Mouse (Mus musculus) G1E-ER4 (cell line): ENCODE measurements around the gene Vmn1r16. TPM values are rescaled to one million over a fixed set of nuclear protein-coding genes. Genes with fewer than 3 reads are reported as not detected.

Source experiments
- GATA1 ChIP-seq: IDR thresholded peaks from one replicate; pipeline ENCODE4 v1.8.0; 2012; ENCODE audit warnings: low read length, inconsistent platforms
- polyA plus RNA-seq: library from polyadenylated mRNA; stranded (reverse); fragments of >175 nt; gene quantifications from 2 replicates; pipeline ENCODE4 v1.2.3, GENCODE M21; 2012

The Vmn1r16 gene
- not detected in 2 replicates for polyA plus RNA-seq

DNA sequence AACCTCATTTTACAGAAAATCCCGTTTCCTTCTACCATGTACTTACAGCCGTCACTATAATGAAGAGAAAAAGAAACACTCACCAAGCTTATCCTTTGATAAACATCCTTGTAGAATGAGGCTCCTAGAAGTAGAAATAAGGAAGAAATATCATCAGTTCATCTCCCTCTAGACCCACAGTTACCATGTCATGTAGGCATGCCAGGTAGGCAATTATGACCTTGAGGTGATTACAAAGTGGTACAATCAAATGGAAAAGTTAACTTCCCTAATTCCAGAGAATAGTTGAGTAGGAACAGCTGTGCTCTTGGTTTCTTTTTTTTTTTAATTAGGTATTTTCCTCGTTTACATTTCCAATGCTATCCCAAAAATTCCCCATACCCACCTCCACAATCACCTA, at the start of gene Vmn1r16:
Gene Vmn1r16 (minus strand): TSS at position 101 of the 400 bp plus-strand sequence.
- no peak for TF ChIP-seq GATA1

DNA sequence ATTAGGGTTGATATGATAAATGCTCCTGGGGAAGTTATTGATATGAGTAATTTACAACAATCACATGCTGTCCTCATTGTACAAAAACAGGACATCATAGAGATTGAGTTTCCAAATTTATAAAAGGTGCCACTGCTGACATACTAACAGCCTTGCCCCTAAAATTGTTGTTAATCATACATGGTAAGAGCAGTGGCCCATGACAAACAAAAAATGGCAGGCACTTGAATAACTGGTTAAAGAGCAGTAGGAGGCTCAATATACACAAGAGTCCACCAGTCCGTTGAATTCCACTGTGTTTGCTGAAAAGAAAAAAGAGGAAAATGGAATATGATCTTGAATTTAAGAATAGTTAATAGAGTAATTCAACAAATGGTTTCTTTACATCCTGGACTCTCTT, 38.2 kb upstream of the Vmn1r16 start:
- TF ChIP-seq GATA1, result no peak

DNA sequence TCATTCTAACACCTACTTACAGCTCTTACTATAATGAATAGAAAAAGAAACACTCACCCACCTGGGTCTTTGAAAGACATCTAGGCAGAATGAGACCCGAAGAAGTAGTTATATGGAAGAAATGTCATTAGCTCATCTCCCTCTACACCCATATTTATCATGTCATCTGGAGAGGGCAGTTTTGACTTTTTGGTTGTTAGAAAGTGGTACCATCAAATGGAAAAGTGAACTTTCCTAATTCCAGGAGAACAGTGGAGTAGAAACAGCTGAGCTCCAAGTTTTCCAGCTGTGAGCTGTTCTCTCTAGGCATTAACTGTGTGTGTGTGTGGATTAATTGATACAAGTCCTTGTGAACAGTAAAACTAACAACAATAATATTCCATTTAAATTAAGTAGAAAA, 34.3 kb upstream of the Vmn1r16 start, which contains the start of gene Vmn1r17:
Gene Vmn1r17 (minus strand): TSS at position 101 of the 400 bp plus-strand sequence.
- no peak for TF ChIP-seq GATA1

DNA sequence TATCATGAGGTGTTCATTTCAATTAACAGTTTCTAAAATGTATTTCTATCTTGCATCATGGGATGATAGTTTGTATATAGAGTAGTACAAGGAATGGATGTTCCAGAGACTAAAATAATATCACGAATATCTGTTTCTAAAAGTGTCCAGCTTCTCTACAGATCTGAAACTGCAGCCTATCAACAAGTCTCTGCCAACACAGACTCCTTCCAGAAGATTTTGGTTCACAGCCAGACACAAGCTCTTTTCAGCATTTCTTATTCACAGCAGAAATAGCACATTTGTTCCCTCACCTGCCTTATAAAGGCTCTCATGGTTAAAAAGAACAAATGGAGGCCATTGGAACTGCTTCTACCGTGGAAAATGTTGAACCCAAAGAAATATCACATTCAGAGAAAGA, 27.6 kb upstream of the Vmn1r16 start:
- TF ChIP-seq GATA1, result no peak

DNA sequence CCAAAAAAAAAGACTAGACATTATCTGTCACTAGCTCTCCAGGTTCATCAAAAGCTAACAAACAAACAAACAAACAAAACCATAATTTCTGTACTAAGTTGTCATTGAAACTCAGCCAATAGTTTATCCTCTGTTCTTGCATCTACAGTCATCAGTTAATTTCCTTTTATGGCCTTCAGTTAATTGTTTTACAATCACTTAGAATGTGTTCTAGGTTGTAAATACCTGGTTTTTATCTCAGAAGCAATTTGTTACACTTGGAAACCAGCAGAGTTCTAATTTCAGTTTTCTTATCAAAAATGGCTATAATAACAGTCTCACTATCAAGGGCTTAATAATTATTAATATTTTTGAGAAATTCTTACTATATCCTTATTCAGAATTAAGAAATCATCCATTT, 3.1 kb downstream of the Vmn1r16 start:
- TF ChIP-seq GATA1, result no peak

DNA sequence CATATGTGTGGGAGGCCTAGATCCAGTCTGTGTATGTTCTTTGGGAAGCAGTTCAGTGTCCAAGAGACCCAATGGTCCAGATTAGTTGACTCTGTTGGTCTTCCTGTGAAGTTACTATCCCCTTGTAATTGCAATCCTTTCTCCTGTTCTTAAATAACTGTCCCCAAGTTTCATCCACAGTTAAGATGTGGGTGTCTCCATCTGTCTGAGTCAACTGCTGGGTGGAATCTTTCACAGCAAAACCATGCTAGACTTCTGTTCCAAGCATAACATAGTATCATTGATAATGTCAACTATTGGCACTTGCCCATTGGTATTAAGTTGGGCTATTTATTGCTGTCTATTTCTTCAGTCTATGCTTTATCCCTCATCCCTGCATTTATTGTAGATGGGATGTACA, 50.3 kb downstream of the Vmn1r16 start:
- TF ChIP-seq GATA1, result no peak

DNA sequence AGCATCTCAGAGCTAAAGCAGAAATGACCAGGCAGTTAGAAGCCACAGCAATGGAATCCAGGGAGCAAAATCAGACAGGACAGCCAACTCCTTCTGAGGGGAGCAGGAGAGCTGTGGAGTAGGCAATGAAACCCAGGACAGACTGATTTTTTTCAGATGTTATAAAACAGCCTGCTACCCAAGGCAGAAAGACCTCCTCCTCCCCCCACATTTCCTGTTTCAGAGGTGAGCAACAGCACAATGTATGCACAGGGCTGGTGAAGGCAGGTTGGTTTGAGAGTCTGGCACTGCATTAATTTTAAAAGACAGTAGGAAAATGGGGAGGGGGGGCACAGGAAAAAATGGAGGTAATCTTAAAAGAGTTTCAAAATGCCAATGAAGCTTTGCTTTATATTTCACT, 56.8 kb downstream of the Vmn1r16 start:
- no peak for TF ChIP-seq GATA1

DNA sequence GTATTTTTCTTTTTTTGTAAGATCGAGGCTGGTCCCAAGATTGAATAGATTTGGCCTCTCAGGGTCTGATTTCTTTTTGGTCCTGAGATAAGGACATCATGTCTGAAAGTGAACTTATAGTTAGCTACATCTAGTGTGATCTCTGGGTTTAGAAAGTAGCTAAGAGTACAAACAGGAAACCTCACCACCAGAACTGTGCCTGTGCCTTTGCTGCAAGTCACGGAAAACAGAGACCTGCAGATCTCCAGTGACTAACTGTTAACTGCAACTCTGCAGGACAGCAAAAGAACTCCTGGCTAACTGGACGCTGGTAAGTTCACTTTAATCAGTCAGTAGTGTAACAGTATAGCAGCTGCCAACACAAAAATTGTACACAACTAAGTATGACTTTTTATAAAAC, 57.4 kb downstream of the Vmn1r16 start:
- TF ChIP-seq GATA1, result no peak

Other genes with a start within 250 kb of the Vmn1r16 start
- gene Vmn1r10, start 220.0 kb downstream of the Vmn1r16 start, polyA plus RNA-seq, result not detected in 2 replicates
- not detected in 2 replicates for gene Vmn1r11, start 196.0 kb downstream of the Vmn1r16 start, polyA plus RNA-seq
- not detected in 2 replicates for gene Vmn1r12, start 172.6 kb downstream of the Vmn1r16 start, polyA plus RNA-seq
- gene Vmn1r13, start 126.2 kb downstream of the Vmn1r16 start, polyA plus RNA-seq, result not detected in 2 replicates
- gene Vmn1r14, start 97.8 kb downstream of the Vmn1r16 start, polyA plus RNA-seq, result not detected in 2 replicates
- gene Vmn1r15, start 71.5 kb downstream of the Vmn1r16 start, polyA plus RNA-seq, result not detected in 2 replicates
- not detected in 2 replicates for gene Vmn1r17, start 34.2 kb upstream of the Vmn1r16 start, polyA plus RNA-seq
- not detected in 2 replicates for gene Vmn1r18, start 66.3 kb upstream of the Vmn1r16 start, polyA plus RNA-seq
- gene Vmn1r19, start 74.3 kb upstream of the Vmn1r16 start, polyA plus RNA-seq, result not detected in 2 replicates
- gene Vmn1r20, start 99.4 kb upstream of the Vmn1r16 start, polyA plus RNA-seq, result not detected in 2 replicates
- not detected in 2 replicates for gene Ppm1k, start 206.0 kb upstream of the Vmn1r16 start, polyA plus RNA-seq